Mouse (Mus musculus): ENCODE data around the gene Pum1. TPM values are rescaled to one million over a fixed set of nuclear protein-coding genes. Genes with fewer than 3 reads are reported as not detected.
A peak's percentile ranks its signal among the peaks of the same experiment; 100 is the strongest.
"Not testable (repeated sequence)": the region's sequence is repeated elsewhere in the genome, so short reads cannot be mapped to it uniquely, and the experiment has no call there.

Gene Pum1
- polyA plus RNA-seq, 1 experiment from 2014 or later: 123 TPM

DNA sequence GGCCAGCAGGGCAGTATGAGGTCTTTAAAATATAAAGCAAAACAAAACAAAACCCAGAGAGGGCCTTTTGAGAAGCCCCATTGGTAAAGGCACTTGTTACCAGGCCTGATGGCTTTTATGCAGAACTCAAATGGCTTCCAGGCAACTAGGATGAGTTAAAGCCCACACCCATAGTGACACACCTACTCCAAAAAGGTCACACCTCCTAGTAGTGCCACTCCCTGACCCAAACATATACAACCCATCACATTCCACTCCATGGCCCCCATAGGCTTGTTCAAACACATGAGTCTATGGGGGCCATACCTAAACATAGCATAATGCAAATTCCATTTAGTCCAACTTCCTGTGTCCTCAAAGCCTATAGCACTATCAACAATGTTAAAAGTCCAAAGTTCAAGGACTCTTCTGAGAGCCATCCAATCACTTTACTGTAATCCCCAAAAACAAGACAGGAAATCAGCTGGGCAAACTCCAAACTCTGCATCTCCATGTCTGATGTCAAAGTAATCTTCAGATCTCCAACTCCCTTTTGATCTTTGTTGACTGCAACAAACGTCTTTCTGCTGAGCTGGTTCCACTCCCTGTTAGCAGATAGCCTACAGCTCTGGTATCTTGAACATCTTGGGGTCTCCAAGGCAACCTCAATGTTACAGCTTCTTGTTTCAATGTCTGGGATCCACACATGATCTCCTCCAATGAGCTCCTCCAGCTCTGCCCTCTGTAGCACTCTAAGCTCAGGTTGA is 5.1 kb upstream of the Pum1 start:
- Histone ChIP-seq H3K4me3 (replicated peaks) (no peak overlapping the region), H3K4me2 (no peak overlapping the region), H3K4me1 (replicated peaks) (no peaks in the 10 kb centered on the region), H3K27me3 (no peaks in the 10 kb centered on the region), H3K9me3 (no peaks in the 10 kb centered on the region), H3K9ac (replicated peaks) (no peak overlapping the region), H3K27ac (no peak overlapping the region), H3K36me3 (no peaks in the 10 kb centered on the region)
- ATAC-seq (ENCODE audit: insufficient number of reproducible peaks, insufficient read depth, low FRiP score, low TSS enrichment, low read depth): no peak
- WGBS: 11% methylated on average over 1 of the region's 1 CpGs

DNA sequence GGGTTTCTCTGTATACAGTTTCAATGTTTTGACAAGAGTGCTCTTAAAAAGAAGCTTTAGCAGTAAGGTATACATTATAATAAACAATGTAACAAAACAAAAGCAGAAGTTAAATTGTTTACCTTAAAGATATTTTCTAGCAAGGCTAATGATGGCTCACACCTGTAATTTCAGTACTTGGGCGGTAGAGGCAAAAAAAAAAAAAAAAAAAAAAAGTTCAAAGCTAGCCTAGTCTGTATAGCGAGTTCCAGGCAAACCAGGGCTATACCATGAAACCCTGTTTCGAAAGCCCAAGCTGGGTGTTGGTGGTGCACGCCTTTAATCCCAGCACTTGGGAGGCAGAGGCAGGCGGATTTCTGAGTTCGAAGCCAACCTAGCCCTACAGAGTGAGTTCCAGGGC is 3.7 kb upstream of the Pum1 start:
- Histone ChIP-seq H3K27ac (no peak overlapping the region), H3K4me3 (replicated peaks) (no peak overlapping the region), H3K4me2 (no peak overlapping the region), H3K36me3 (no peaks in the 10 kb centered on the region), H3K4me1 (replicated peaks) (no peaks in the 10 kb centered on the region), H3K9ac (replicated peaks) (no peak overlapping the region), H3K27me3 (no peaks in the 10 kb centered on the region), H3K9me3 (no peaks in the 10 kb centered on the region)
- ATAC-seq (ENCODE audit: insufficient number of reproducible peaks, insufficient read depth, low FRiP score, low TSS enrichment, low read depth): no peak
- WGBS: 86% methylated on average over 6 of the region's 6 CpGs

DNA sequence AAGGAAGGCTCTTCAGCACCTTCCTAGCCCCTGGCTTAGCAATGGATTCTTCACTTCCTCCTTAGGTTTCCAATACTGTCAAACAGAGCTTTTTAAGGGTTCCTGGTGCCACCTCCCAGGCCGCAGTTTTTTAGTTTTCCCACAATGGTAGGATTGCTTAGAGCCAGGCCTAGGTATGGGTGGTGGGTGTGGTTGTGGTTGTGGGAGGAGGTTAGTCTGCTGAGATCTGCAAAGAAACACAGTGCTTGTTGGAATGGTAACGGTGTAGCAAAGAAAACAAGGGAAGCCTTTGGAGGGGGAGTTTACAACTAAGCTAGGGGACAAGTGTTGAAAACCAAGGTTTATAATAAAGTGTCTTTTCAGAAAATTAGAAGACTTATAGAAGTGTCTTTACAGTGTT is 3.0 kb upstream of the Pum1 start:
- no peak overlapping the region for H3K27ac ChIP-seq
- no peaks in the 10 kb centered on the region for H3K36me3 ChIP-seq
- peaks cover 2% of the 10 kb centered on the region for H3K4me1 ChIP-seq (replicated peaks)
- H3K4me2 ChIP-seq: no peak overlapping the region
- 91% methylated on average over 2 of the region's 2 CpGs for WGBS
- no peak overlapping the region for H3K4me3 ChIP-seq (replicated peaks)
- no peaks in the 10 kb centered on the region for H3K9me3 ChIP-seq
- H3K9ac ChIP-seq (replicated peaks): no peak overlapping the region
- no peaks in the 10 kb centered on the region for H3K27me3 ChIP-seq
- no peak for ATAC-seq (ENCODE audit: insufficient number of reproducible peaks, insufficient read depth, low FRiP score, low TSS enrichment, low read depth)

DNA sequence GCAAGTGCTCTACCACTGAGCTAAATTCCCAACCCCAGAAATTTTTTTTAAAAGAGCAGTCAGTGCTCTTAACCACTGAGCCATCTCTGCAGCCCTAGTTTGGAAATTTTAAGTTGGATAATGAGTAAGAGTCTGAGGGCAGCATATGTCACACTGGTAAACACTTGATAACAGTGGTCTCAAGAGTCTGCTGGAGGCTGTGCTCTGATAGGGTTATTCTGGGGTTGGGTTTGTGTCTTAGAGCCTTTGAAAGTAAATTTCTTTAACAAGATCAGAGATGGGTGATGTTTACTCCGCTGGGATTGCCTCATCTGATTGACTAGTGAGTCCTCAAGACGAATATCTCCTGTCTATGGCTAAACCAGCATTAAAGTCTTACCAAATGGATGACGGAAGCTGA is 2.0 kb upstream of the Pum1 start:
- 83% methylated on average over 3 of the region's 3 CpGs for WGBS
- ATAC-seq (ENCODE audit: insufficient number of reproducible peaks, insufficient read depth, low FRiP score, low TSS enrichment, low read depth): no peak
- no peaks in the 10 kb centered on the region for H3K36me3 ChIP-seq
- no peak overlapping the region for H3K4me3 ChIP-seq (replicated peaks)
- H3K4me1 ChIP-seq (replicated peaks): peaks cover 9% of the 10 kb centered on the region
- no peaks in the 10 kb centered on the region for H3K9me3 ChIP-seq
- H3K4me2 ChIP-seq: no peak overlapping the region
- no peak overlapping the region for H3K9ac ChIP-seq (replicated peaks)
- H3K27me3 ChIP-seq: no peaks in the 10 kb centered on the region
- no peak overlapping the region for H3K27ac ChIP-seq

DNA sequence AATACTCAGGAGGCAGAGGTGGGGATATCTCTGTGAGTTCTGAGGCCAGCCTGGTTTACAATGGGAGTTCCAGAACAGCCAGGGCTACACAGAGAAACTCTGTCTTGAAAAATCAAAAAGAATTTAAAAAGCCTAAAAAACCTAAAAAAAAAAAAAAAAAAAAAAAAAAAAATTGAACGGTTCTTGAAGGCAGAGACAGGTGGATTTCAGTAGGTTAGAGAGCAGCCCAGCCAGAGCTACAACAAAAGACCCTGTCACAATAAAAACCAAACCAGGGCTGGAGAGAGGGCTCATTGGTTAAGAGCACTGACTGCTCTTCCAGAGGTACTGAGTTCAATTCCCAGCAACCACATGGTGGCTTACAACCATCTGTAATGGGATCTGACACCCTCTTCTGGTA is 816 bp upstream of the Pum1 start:
- H3K9me3 ChIP-seq; H3K27me3 ChIP-seq; H3K9ac ChIP-seq (replicated peaks); ATAC-seq (ENCODE audit: insufficient number of reproducible peaks, insufficient read depth, low FRiP score, low TSS enrichment, low read depth); H3K4me3 ChIP-seq (replicated peaks); H3K4me2 ChIP-seq; H3K36me3 ChIP-seq: not testable (repeated sequence)
- H3K4me1 ChIP-seq (replicated peaks): peaks cover 15% of the 10 kb centered on the region
- peak overlapping the region; percentile 97; the same call in 1 of the 2 replicates for H3K27ac ChIP-seq
- 67% methylated on average over 1 of the region's 1 CpGs for WGBS

DNA sequence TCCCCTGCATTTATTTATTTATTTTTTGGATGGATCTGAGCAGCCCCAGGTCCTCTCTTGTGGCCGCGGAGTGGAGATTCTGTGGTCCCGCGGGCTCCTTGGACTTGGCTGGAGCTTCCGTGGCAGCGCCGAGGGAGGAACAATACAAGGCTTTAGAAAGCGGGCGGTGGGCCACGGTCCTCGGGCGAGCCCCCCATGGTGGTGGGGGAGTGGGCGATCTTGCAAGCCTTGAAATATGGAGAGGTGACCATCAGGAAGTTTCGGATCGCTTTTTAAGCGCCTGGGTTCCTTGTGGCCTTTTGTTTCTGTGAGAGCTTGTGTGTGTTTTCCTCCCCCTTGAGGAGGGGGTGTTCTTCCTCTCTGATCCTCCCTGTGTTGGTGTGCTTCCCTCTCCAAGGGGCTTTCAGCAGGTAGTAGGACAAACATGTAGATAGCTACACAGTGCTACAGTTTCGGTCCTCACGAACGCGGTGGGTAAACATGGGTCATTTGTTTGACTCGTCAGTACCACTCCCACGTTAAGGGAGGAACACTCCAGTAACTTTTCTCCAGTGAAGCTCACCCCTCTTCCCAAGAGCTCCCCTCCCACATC is 785 bp downstream of the Pum1 start:
- Histone ChIP-seq H3K4me1 (replicated peaks) (peaks cover 28% of the 10 kb centered on the region), H3K9ac (replicated peaks) (peak overlapping the region; percentile 98), H3K36me3 (peaks cover 2% of the 10 kb centered on the region; the same call in 1 of the 2 replicates), H3K4me2 (peak overlapping the region; percentile 63), H3K27ac (peak overlapping the region; percentile 97), H3K9me3 (no peaks in the 10 kb centered on the region), H3K27me3 (no peaks in the 10 kb centered on the region), H3K4me3 (replicated peaks) (peak overlapping the region; percentile 65)
- no peak for ATAC-seq (ENCODE audit: insufficient number of reproducible peaks, insufficient read depth, low FRiP score, low TSS enrichment, low read depth)
- WGBS: 0% methylated on average over 22 of the region's 22 CpGs

DNA sequence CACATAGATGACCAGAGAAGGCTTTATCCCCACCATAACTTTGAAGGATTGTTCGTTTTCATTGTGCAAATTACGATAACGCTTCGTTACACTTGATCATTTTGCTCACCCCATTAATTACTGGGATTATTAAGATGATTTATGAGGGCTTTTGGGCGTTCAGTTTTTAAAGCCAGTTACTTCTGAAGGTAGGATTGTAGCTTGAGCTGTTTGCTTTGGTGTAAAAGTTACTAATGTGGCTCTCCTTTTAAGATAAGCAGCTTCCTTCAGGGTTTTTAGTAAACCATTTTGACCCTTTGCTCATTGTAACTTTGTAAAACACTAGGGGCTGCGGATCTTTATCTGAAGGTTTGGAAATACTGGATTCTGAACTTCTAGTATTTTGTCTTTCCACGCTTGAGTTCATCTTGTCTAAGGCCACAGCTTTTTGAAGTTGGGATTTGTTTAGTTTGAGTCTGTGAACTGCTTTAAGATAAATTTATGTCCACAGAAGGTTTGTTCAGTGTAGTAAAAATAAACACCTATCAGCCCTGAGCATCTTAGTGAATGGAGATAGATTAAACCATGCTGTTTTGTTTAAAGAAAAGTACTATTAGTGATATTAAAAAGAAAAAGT is 1.4 kb downstream of the Pum1 start:
- H3K4me2 ChIP-seq: peak overlapping the region; percentile 63
- peaks cover 31% of the 10 kb centered on the region for H3K4me1 ChIP-seq (replicated peaks)
- H3K9ac ChIP-seq (replicated peaks): peak overlapping the region; percentile 98
- WGBS: 3% methylated on average over 7 of the region's 7 CpGs
- no peaks in the 10 kb centered on the region for H3K27me3 ChIP-seq
- peak overlapping the region; percentile 97; the same call in 1 of the 2 replicates for H3K27ac ChIP-seq
- H3K4me3 ChIP-seq (replicated peaks): peak overlapping the region; percentile 65
- H3K9me3 ChIP-seq: no peaks in the 10 kb centered on the region
- H3K36me3 ChIP-seq: peaks cover 5% of the 10 kb centered on the region; the same call in 1 of the 2 replicates
- no peak for ATAC-seq (ENCODE audit: insufficient number of reproducible peaks, insufficient read depth, low FRiP score, low TSS enrichment, low read depth)

DNA sequence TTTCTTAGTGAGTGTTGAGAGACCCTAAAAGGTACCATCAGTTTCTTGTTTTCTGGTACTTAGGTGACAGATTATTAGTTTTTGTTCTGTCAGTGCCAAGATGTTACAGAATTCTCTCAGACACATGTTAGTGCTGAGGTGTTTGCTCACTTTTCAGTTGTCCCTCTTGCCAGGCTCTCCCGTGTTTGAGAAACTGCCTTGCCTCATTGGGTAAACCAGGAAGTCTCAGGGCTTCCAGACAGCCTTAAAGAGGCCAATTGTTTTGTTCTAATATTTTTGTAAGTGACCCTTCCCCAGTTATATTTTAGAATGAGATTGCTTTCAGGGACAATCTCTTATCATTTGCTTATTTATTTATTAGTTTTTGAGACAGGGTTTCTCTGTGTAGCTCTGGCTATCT is 2.1 kb downstream of the Pum1 start:
- 19% methylated on average over 1 of the region's 1 CpGs for WGBS
- H3K9me3 ChIP-seq: no peaks in the 10 kb centered on the region
- no peak for ATAC-seq (ENCODE audit: insufficient number of reproducible peaks, insufficient read depth, low FRiP score, low TSS enrichment, low read depth)
- peaks cover 31% of the 10 kb centered on the region for H3K4me1 ChIP-seq (replicated peaks)
- H3K4me3 ChIP-seq (replicated peaks): peak overlapping the region; percentile 65
- 0 out of 2 replicates have a peak overlapping the region, but pooled peaks have one; percentile 98 for H3K9ac ChIP-seq (replicated peaks)
- no peak overlapping the region for H3K27ac ChIP-seq
- peak overlapping the region; percentile 63 for H3K4me2 ChIP-seq
- H3K27me3 ChIP-seq: no peaks in the 10 kb centered on the region
- peaks cover 6% of the 10 kb centered on the region; the same call in 1 of the 2 replicates for H3K36me3 ChIP-seq

DNA sequence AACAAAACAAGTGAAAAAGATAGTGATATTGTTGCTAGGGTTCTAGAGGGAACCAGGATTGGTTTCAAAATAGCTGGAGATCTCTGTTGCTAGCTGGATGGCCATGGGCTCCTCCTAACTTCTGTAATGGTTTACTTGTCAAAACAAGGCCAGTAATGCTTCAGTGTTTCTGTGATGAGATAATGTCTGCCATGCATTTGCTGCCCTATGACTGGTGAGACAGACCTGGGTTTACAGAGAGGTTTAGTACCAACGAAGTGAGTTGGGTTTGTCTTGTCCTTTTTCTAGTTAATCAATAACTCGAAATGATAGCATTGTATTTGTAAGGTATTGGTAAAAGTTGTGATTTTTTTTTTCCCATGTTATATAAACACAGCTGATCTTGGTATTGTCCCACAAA is 4.6 kb downstream of the Pum1 start:
- no peaks in the 10 kb centered on the region for H3K9me3 ChIP-seq
- H3K27me3 ChIP-seq: no peaks in the 10 kb centered on the region
- no peak for ATAC-seq (ENCODE audit: insufficient number of reproducible peaks, insufficient read depth, low FRiP score, low TSS enrichment, low read depth)
- peaks cover 31% of the 10 kb centered on the region for H3K36me3 ChIP-seq
- H3K4me3 ChIP-seq (replicated peaks): no peak overlapping the region
- peaks cover 38% of the 10 kb centered on the region for H3K4me1 ChIP-seq (replicated peaks)
- peak overlapping the region; percentile 4; the same call in 1 of the 2 replicates for H3K4me2 ChIP-seq
- WGBS: 66% methylated on average over 2 of the region's 2 CpGs
- no peak overlapping the region for H3K9ac ChIP-seq (replicated peaks)
- H3K27ac ChIP-seq: no peak overlapping the region

DNA sequence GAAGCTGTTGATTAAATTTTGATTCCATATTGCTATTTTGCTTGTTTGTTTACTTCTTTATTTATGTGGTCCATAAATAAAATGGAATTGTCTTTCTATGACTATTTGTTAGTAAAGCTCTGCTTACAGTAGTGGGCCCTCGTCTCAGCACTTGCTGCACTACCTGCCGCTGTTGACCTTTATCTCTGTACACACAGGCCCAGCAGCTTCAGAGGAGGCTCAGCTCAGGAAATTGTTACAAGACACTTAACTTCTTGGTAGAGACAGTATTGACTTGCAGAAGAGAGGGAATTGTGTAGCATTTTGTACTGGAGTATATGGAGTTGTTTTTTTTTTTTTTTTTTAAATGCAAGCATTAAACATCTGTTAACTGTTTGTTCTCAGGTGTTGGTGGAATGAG is 5.4 kb downstream of the Pum1 start:
- Histone ChIP-seq H3K27me3 (no peaks in the 10 kb centered on the region), H3K36me3 (peaks cover 40% of the 10 kb centered on the region), H3K27ac (peak overlapping the region; percentile 50; the same call in 1 of the 2 replicates), H3K9me3 (no peaks in the 10 kb centered on the region), H3K4me3 (replicated peaks) (no peak overlapping the region), H3K4me2 (peak overlapping the region; percentile 32), H3K4me1 (replicated peaks) (peaks cover 38% of the 10 kb centered on the region), H3K9ac (replicated peaks) (no peak overlapping the region)
- ATAC-seq (ENCODE audit: insufficient number of reproducible peaks, insufficient read depth, low FRiP score, low TSS enrichment, low read depth): no peak
- WGBS: 71% methylated on average over 2 of the region's 2 CpGs

DNA sequence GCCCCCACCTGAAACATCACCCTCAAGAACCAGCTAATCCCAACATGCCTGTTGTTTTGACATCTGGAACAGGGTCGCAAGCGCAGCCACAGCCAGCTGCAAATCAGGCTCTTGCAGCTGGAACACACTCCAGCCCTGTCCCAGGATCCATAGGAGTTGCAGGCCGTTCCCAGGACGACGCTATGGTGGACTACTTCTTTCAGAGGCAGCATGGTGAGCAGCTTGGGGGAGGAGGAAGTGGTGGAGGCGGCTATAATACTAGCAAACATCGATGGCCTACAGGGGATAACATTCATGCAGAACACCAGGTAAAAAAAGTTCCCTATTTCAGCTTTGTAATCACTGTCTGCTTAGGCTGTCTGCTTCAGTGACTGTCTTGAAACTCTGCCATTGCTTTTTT is 5.9 kb downstream of the Pum1 start:
- Histone ChIP-seq H3K27me3 (no peaks in the 10 kb centered on the region), H3K27ac (peak overlapping the region; percentile 50; the same call in 1 of the 2 replicates), H3K4me2 (peak overlapping the region; percentile 32), H3K9ac (replicated peaks) (no peak overlapping the region), H3K9me3 (no peaks in the 10 kb centered on the region), H3K36me3 (peaks cover 44% of the 10 kb centered on the region), H3K4me1 (replicated peaks) (peaks cover 38% of the 10 kb centered on the region), H3K4me3 (replicated peaks) (0 out of 2 replicates have a peak overlapping the region, but pooled peaks have one; percentile 6)
- 50% methylated on average over 7 of the region's 7 CpGs for WGBS
- 0 out of 2 replicates have a peak, but pooled peaks have one; percentile 37 for ATAC-seq (ENCODE audit: insufficient number of reproducible peaks, insufficient read depth, low FRiP score, low TSS enrichment, low read depth)

All from limb, embryonic 12.5 days (tissue).